Mouse (Mus musculus) Patski (cell line): ENCODE results near the gene Pramel6. TPM values are rescaled to one million over a fixed set of nuclear protein-coding genes. Genes with fewer than 3 reads are reported as not detected.
"Not testable (repeated sequence)": the region's sequence is repeated elsewhere in the genome, so short reads cannot be mapped to it uniquely, and the experiment has no call there.

Source experiments
- ATAC-seq: fragments of 100-300 bp; one replicate; pipeline ENCODE4 v1.8.0; 2021
- CTCF ChIA-PET: fragments of 350-600 bp; sonication (Branson Sonifier 250); formaldehyde crosslinking; loops from one replicate; lab custom pipeline; 2022; ENCODE audit warnings: inconsistent platforms; lab: Charles Lee
- POLR2A ChIA-PET: fragments of 350-600 bp; sonication (Branson Sonifier 250); formaldehyde crosslinking; loops from one replicate; lab custom pipeline; 2022; ENCODE audit warnings: antibody characterized with exemption, inconsistent platforms; lab: Charles Lee
- DNase-seq: peaks from one replicate; pipeline ENCODE4 v3.0.0-alpha.2; 2011; ENCODE audit warnings: low read depth, low spot score
- H3K27me3 ChIP-seq: fragments of 371-371 bp; one replicate; pipeline ENCODE4 v1.5.1; 2021
- CTCF ChIP-seq: fragments of 100-300 bp; IDR thresholded peaks from one replicate; pipeline ENCODE4 v1.5.1; 2021
- in situ Hi-C: fragments of 300-500 bp; cut with MboI; formaldehyde crosslinking; loops from 3 replicates; pipeline ENCODE4 v1.11.1; 2018; ENCODE audit warnings: low pct_unique_long_range_greater_than_20kb, mixed read lengths
- polyA plus RNA-seq: library from polyadenylated mRNA; unstranded; gene quantifications from one replicate; pipeline ENCODE4 v1.2.3, GENCODE M21; 2021

Gene Pramel6
- not detected for polyA plus RNA-seq

GRCm38 (mm10) chr2:87506265-87506664 lies at the start of gene Pramel6:
Gene Pramel6, plus strand, starts transcription at chr2:87506565.
- ChIA-PET CTCF (no interaction called here), POLR2A (no interaction called here)
- no peak for TF ChIP-seq CTCF
- no peak for DNase-seq
- H3K27me3 ChIP-seq, result no peaks in the 10 kb centered on the region
- ATAC-seq, result no peak
- in situ Hi-C loops, result no loop called here

GRCm38 (mm10) chr2:87461769-87462168 lies 44.6 kb upstream of the Pramel6 start:
- DNase-seq (no peak), ATAC-seq (no peak)
- ChIA-PET CTCF (no interaction called here), POLR2A (no interaction called here)
- in situ Hi-C loops, result no loop called here
- H3K27me3 ChIP-seq, result no peaks in the 10 kb centered on the region
- no peak for TF ChIP-seq CTCF

- no peaks in the 10 kb centered on the region for H3K27me3 ChIP-seq
- POLR2A ChIA-PET, result no interaction called here
- ATAC-seq (no peak), DNase-seq (no peak)
- in situ Hi-C loops, result no loop called here
- TF ChIP-seq CTCF, result no peak
- CTCF ChIA-PET, result no interaction called here
These were observed 26.2 kb upstream of the Pramel6 start for GRCm38 (mm10) chr2:87480207-87480606.

- no peak for TF ChIP-seq CTCF
- no peak for DNase-seq
- ChIA-PET CTCF (no interaction called here), POLR2A (no interaction called here)
- no peaks in the 10 kb centered on the region for H3K27me3 ChIP-seq
- in situ Hi-C loops, result no loop called here
- ATAC-seq, result no peak
These were observed 25.2 kb upstream of the Pramel6 start for GRCm38 (mm10) chr2:87481158-87481557.

GRCm38 (mm10) chr2:87482276-87482675 lies 24.1 kb upstream of the Pramel6 start:
- DNase-seq, result no peak
- no peak for ATAC-seq
- ChIA-PET CTCF (no interaction called here), POLR2A (no interaction called here)
- in situ Hi-C loops, result no loop called here
- no peak for TF ChIP-seq CTCF
- H3K27me3 ChIP-seq, result no peaks in the 10 kb centered on the region

GRCm38 (mm10) chr2:87496993-87497392 lies 9.4 kb upstream of the Pramel6 start, which contains the start of gene Pramel7:
Gene Pramel7, minus strand, starts transcription at chr2:87497093.
- in situ Hi-C loops, H3K27me3 ChIP-seq, CTCF ChIA-PET, DNase-seq, ATAC-seq, POLR2A ChIA-PET: not testable (repeated sequence)

GRCm38 (mm10) chr2:87515046-87515445 lies 8.7 kb downstream of the Pramel6 start:
- no peaks in the 10 kb centered on the region for H3K27me3 ChIP-seq
- TF ChIP-seq CTCF, result no peak
- in situ Hi-C loops, result no loop called here
- ChIA-PET POLR2A (no interaction called here), CTCF (no interaction called here)
- ATAC-seq, result no peak
- DNase-seq, result no peak

GRCm38 (mm10) chr2:87515457-87516060 lies 9.2 kb downstream of the Pramel6 start:
- DNase-seq (no peak), ATAC-seq (no peak)
- POLR2A ChIA-PET, result no interaction called here
- in situ Hi-C loops, result no loop called here
- no peaks in the 10 kb centered on the region for H3K27me3 ChIP-seq
- TF ChIP-seq CTCF, result no peak
- CTCF ChIA-PET, result no interaction called here

GRCm38 (mm10) chr2:87516581-87516980 lies 10.2 kb downstream of the Pramel6 start:
- DNase-seq, result no peak
- ATAC-seq, result no peak

GRCm38 (mm10) chr2:87520651-87521050 lies 14.3 kb downstream of the Pramel6 start:
- in situ Hi-C loops, result no loop called here
- no peaks in the 10 kb centered on the region for H3K27me3 ChIP-seq
- CTCF ChIA-PET, result no interaction called here
- ATAC-seq (no peak), DNase-seq (no peak)
- no peak for TF ChIP-seq CTCF
- POLR2A ChIA-PET, result no interaction called here

More at GRCm38 (mm10) chr2:87516581-87516980, 10.2 kb downstream of the Pramel6 start:
- CTCF ChIA-PET, result no interaction called here
- POLR2A ChIA-PET, result no interaction called here
- TF ChIP-seq CTCF, result no peak
- H3K27me3 ChIP-seq, result no peaks in the 10 kb centered on the region
- in situ Hi-C loops, result no loop called here

- ATAC-seq, H3K27me3 ChIP-seq, CTCF ChIA-PET, POLR2A ChIA-PET, in situ Hi-C loops, DNase-seq: not testable (repeated sequence)
These were observed 19.7 kb downstream of the Pramel6 start for GRCm38 (mm10) chr2:87525899-87526616.
